Mouse (Mus musculus) hindbrain, embryonic 13.5 days (tissue): ENCODE data around the gene Tns1. TPM values are rescaled to one million over a fixed set of nuclear protein-coding genes. Genes with fewer than 3 reads are reported as not detected.
A peak's percentile ranks its signal among the peaks of the same experiment; 100 is the strongest.

Source experiments
- ATAC-seq: fragments of 200-750 bp; cut with Nextera tagmentation; 2 replicates; pipeline ENCODE4 v1.8.0; 2017; ENCODE audit warnings: moderate TSS enrichment; ENCODE audit not compliant: low FRiP score
- H3K27ac ChIP-seq: fragments of 300-500 bp; sonication (generic); 2 replicates; pipeline ENCODE4 v1.5.1; 2015; ENCODE audit warnings: inconsistent platforms, mild to moderate bottlenecking, moderate library complexity
- H3K27me3 ChIP-seq: fragments of 300-500 bp; sonication (generic); 2 replicates; pipeline ENCODE4 v1.6.1; 2015; ENCODE audit warnings: mild to moderate bottlenecking, inconsistent platforms
- H3K36me3 ChIP-seq: fragments of 300-500 bp; sonication (generic); 2 replicates; pipeline ENCODE4 v1.6.1; 2015; ENCODE audit warnings: mild to moderate bottlenecking, inconsistent platforms
- H3K4me1 ChIP-seq: fragments of 300-500 bp; sonication (generic); replicated peaks from 2 replicates; pipeline ENCODE4 v1.6.1; 2015; ENCODE audit warnings: inconsistent platforms
- H3K4me2 ChIP-seq: fragments of 300-500 bp; sonication (generic); 2 replicates; pipeline ENCODE4 v1.6.1; 2015; ENCODE audit warnings: inconsistent platforms, mild to moderate bottlenecking, moderate library complexity
- H3K4me3 ChIP-seq: fragments of 300-500 bp; sonication (generic); 2 replicates; pipeline ENCODE4 v1.5.1; 2015; ENCODE audit warnings: mild to moderate bottlenecking, inconsistent platforms
- H3K9ac ChIP-seq: fragments of 300-500 bp; sonication (generic); 2 replicates; pipeline ENCODE4 v1.6.1; 2015; ENCODE audit warnings: mild to moderate bottlenecking, inconsistent platforms
- H3K9me3 ChIP-seq: fragments of 300-500 bp; sonication (generic); 2 replicates; pipeline ENCODE4 v1.6.1; 2016; ENCODE audit warnings: inconsistent platforms
- WGBS: fragments of 180-500 bp; shearing (Covaris S2); methylation state at CpG from one replicate; pipeline ENCODE4 v1.1.7; 2015; 5-methylcytosine and 5-hydroxymethylcytosine counted together
- polyA plus RNA-seq: library from polyadenylated mRNA; unstranded; fragments of >200 nt; fragmentation: Nextera tagmentation; extraction: Ambion mirVana; gene quantifications from 2 replicates; pipeline ENCODE4 v1.2.1, GENCODE M21; 2015

The Tns1 gene
- polyA plus RNA-seq, 1 experiment from 2014 or later, result 10.3 TPM

- Histone ChIP-seq H3K4me3 (no peak overlapping the region), H3K4me2 (no peak overlapping the region), H3K27ac (no peak overlapping the region), H3K27me3 (peaks cover 23% of the 10 kb centered on the region), H3K9me3 (no peaks in the 10 kb centered on the region), H3K9ac (no peak overlapping the region), H3K36me3 (no peaks in the 10 kb centered on the region), H3K4me1 (peaks cover 31% of the 10 kb centered on the region)
- peak; percentile 46; the same call in 1 of the 2 replicates for ATAC-seq
- 94% methylated on average over 1 of the region's 1 CpGs for WGBS
Observed at GRCm38 (mm10) chr1:74119115-74119514, 5.1 kb downstream of the Tns1 start.

- WGBS, result 90% methylated on average over 6 of the region's 6 CpGs
- H3K4me2 ChIP-seq, result no peak overlapping the region
- peaks cover 38% of the 10 kb centered on the region for H3K4me1 ChIP-seq
- no peak overlapping the region for H3K27ac ChIP-seq
- peaks cover 12% of the 10 kb centered on the region for H3K27me3 ChIP-seq
- ATAC-seq, result no peak
- no peak overlapping the region for H3K4me3 ChIP-seq
- H3K36me3 ChIP-seq, result no peaks in the 10 kb centered on the region
- H3K9me3 ChIP-seq, result no peaks in the 10 kb centered on the region
- no peak overlapping the region for H3K9ac ChIP-seq
Observed at GRCm38 (mm10) chr1:74117876-74118275, 6.4 kb downstream of the Tns1 start.

GRCm38 (mm10) chr1:74113071-74113470 lies 11.2 kb downstream of the Tns1 start:
- no peak overlapping the region for H3K4me2 ChIP-seq
- no peaks in the 10 kb centered on the region for H3K36me3 ChIP-seq
- H3K9me3 ChIP-seq, result no peaks in the 10 kb centered on the region
- peaks cover 41% of the 10 kb centered on the region for H3K4me1 ChIP-seq
- no peaks in the 10 kb centered on the region for H3K27me3 ChIP-seq
- WGBS, result 60% methylated on average over 3 of the region's 3 CpGs
- H3K9ac ChIP-seq, result no peak overlapping the region
- H3K4me3 ChIP-seq, result no peak overlapping the region
- no peak for ATAC-seq
- peak overlapping the region; percentile 18; the same call in 1 of the 2 replicates for H3K27ac ChIP-seq

- Histone ChIP-seq H3K9ac (no peak overlapping the region), H3K27ac (peak overlapping the region; percentile 85), H3K4me2 (no peak overlapping the region), H3K9me3 (no peaks in the 10 kb centered on the region), H3K27me3 (no peaks in the 10 kb centered on the region), H3K4me3 (no peak overlapping the region), H3K4me1 (peaks cover 44% of the 10 kb centered on the region), H3K36me3 (no peaks in the 10 kb centered on the region)
- 11% methylated on average over 6 of the region's 6 CpGs for WGBS
- ATAC-seq, result no peak
Observed at GRCm38 (mm10) chr1:74111696-74112030, 12.6 kb downstream of the Tns1 start.

- Histone ChIP-seq H3K27ac (peak overlapping the region; percentile 85), H3K27me3 (no peaks in the 10 kb centered on the region), H3K4me1 (peaks cover 48% of the 10 kb centered on the region), H3K4me3 (no peak overlapping the region), H3K9me3 (no peaks in the 10 kb centered on the region), H3K4me2 (no peak overlapping the region), H3K36me3 (no peaks in the 10 kb centered on the region), H3K9ac (0 out of 2 replicates have a peak overlapping the region, but pooled peaks have one; percentile 24)
- WGBS, result 3% methylated on average over 8 of the region's 8 CpGs
- ATAC-seq, result peak; percentile 85
Observed at GRCm38 (mm10) chr1:74110932-74111695, 13.1 kb downstream of the Tns1 start.

- ATAC-seq, result no peak
- no peaks in the 10 kb centered on the region for H3K9me3 ChIP-seq
- peak overlapping the region; percentile 15; the same call in 1 of the 2 replicates for H3K27ac ChIP-seq
- H3K9ac ChIP-seq, result no peak overlapping the region
- no peak overlapping the region for H3K4me2 ChIP-seq
- no peak overlapping the region for H3K4me3 ChIP-seq
- H3K27me3 ChIP-seq, result no peaks in the 10 kb centered on the region
- no peaks in the 10 kb centered on the region for H3K36me3 ChIP-seq
- 39% methylated on average over 2 of the region's 2 CpGs for WGBS
- H3K4me1 ChIP-seq, result peaks cover 53% of the 10 kb centered on the region
Observed at GRCm38 (mm10) chr1:74109670-74110069, 14.6 kb downstream of the Tns1 start.

GRCm38 (mm10) chr1:74107931-74108618 lies 16.2 kb downstream of the Tns1 start:
- H3K4me3 ChIP-seq, result no peak overlapping the region
- H3K4me2 ChIP-seq, result no peak overlapping the region
- H3K4me1 ChIP-seq, result peaks cover 62% of the 10 kb centered on the region
- no peaks in the 10 kb centered on the region for H3K27me3 ChIP-seq
- no peak for ATAC-seq
- no peak overlapping the region for H3K27ac ChIP-seq
- no peak overlapping the region for H3K9ac ChIP-seq
- WGBS, result 75% methylated on average over 4 of the region's 5 CpGs
- no peaks in the 10 kb centered on the region for H3K36me3 ChIP-seq
- no peaks in the 10 kb centered on the region for H3K9me3 ChIP-seq

- H3K36me3 ChIP-seq, result no peaks in the 10 kb centered on the region
- no peak overlapping the region for H3K4me2 ChIP-seq
- H3K27me3 ChIP-seq, result 0 out of 2 replicates have a peak, but pooled peaks cover 4% of the 10 kb centered on the region
- H3K4me1 ChIP-seq, result peaks cover 61% of the 10 kb centered on the region
- H3K9ac ChIP-seq, result no peak overlapping the region
- no peaks in the 10 kb centered on the region for H3K9me3 ChIP-seq
- H3K27ac ChIP-seq, result no peak overlapping the region
- no peak overlapping the region for H3K4me3 ChIP-seq
- WGBS, result 67% methylated on average over 6 of the region's 6 CpGs
- ATAC-seq, result no peak
Observed at GRCm38 (mm10) chr1:74106214-74106613, 18.0 kb downstream of the Tns1 start.

GRCm38 (mm10) chr1:74105660-74106059 lies 18.6 kb downstream of the Tns1 start:
- Histone ChIP-seq H3K4me2 (no peak overlapping the region), H3K27me3 (0 out of 2 replicates have a peak, but pooled peaks cover 6% of the 10 kb centered on the region), H3K9ac (no peak overlapping the region), H3K4me3 (no peak overlapping the region), H3K27ac (peak overlapping the region; percentile 86; the same call in 1 of the 2 replicates), H3K9me3 (no peaks in the 10 kb centered on the region), H3K36me3 (no peaks in the 10 kb centered on the region), H3K4me1 (peaks cover 57% of the 10 kb centered on the region)
- ATAC-seq, result no peak
- 81% methylated on average over 4 of the region's 4 CpGs for WGBS

GRCm38 (mm10) chr1:74103654-74104353 lies 20.4 kb downstream of the Tns1 start:
- Histone ChIP-seq H3K9ac (no peak overlapping the region), H3K4me2 (no peak overlapping the region), H3K27me3 (peaks cover 21% of the 10 kb centered on the region; the same call in 1 of the 2 replicates), H3K36me3 (no peaks in the 10 kb centered on the region), H3K4me3 (no peak overlapping the region), H3K9me3 (no peaks in the 10 kb centered on the region), H3K4me1 (peaks cover 67% of the 10 kb centered on the region), H3K27ac (peak overlapping the region; percentile 86)
- WGBS, result 2% methylated on average over 6 of the region's 6 CpGs
- peak; percentile 70 for ATAC-seq

- Histone ChIP-seq H3K27me3 (peaks cover 49% of the 10 kb centered on the region), H3K4me3 (peak overlapping the region; percentile 54), H3K4me2 (peak overlapping the region; percentile 91), H3K36me3 (no peaks in the 10 kb centered on the region), H3K27ac (peak overlapping the region; percentile 84), H3K9ac (peak overlapping the region; percentile 79), H3K9me3 (no peaks in the 10 kb centered on the region), H3K4me1 (peaks cover 77% of the 10 kb centered on the region)
- no peak; the same call in 1 of the 2 replicates for ATAC-seq
- 1% methylated on average over 13 of the region's 14 CpGs for WGBS
Observed at GRCm38 (mm10) chr1:74099001-74099435, 25.2 kb downstream of the Tns1 start.
